Mouse (Mus musculus) olfactory bulb, adult 2 months (tissue): ENCODE data around the gene Syne2.

Experiments used
- CTCF ChIP-seq: fragments of 200-500 bp; IDR thresholded peaks from 2 replicates; pipeline ENCODE4 v1.5.1; 2012; ENCODE audit warnings: low read depth, mild to moderate bottlenecking, low read length, moderate library complexity; ENCODE audit not compliant: insufficient read depth
- POLR2A ChIP-seq: fragments of 200-500 bp; IDR thresholded peaks from 2 replicates; pipeline ENCODE4 v1.6.1; 2012; ENCODE audit warnings: mild to moderate bottlenecking, low read depth, low read length, moderate library complexity; ENCODE audit not compliant: insufficient read depth

GRCm38 (mm10) chr12:75839083-75839736 lies 21.3 kb downstream of the Syne2 start:
- TF ChIP-seq CTCF (no peak), POLR2A (no peak)
